Mouse (Mus musculus) neural tube, embryonic 13.5 days (tissue): ENCODE data around the gene Mef2a. TPM values are rescaled to one million over a fixed set of nuclear protein-coding genes. Genes with fewer than 3 reads are reported as not detected.

Experiments used
- polyA plus RNA-seq: library from polyadenylated mRNA; unstranded; fragments of >200 nt; fragmentation: Nextera tagmentation; extraction: Ambion mirVana; gene quantifications from 2 replicates; pipeline ENCODE4 v1.2.1, GENCODE M21; 2015

Mef2a gene
- polyA plus RNA-seq, 1 experiment from 2014 or later = 33.5 TPM

Other genes with a start within 250 kb of the Mef2a start
- 32.7 and 37.4 TPM in 2 replicates for gene Lysmd4, start 150.3 kb downstream of the Mef2a start, polyA plus RNA-seq